Mouse (Mus musculus) cerebellum, adult 11-12 months (tissue): ENCODE data around the gene Rnf8.
"Not testable (repeated sequence)": the region's sequence is repeated elsewhere in the genome, so short reads cannot be mapped to it uniquely, and the experiment has no call there.

Experiments
- DNase-seq: peaks from one replicate; pipeline ENCODE4 v3.0.0; 2022

Gene Rnf8

DNA sequence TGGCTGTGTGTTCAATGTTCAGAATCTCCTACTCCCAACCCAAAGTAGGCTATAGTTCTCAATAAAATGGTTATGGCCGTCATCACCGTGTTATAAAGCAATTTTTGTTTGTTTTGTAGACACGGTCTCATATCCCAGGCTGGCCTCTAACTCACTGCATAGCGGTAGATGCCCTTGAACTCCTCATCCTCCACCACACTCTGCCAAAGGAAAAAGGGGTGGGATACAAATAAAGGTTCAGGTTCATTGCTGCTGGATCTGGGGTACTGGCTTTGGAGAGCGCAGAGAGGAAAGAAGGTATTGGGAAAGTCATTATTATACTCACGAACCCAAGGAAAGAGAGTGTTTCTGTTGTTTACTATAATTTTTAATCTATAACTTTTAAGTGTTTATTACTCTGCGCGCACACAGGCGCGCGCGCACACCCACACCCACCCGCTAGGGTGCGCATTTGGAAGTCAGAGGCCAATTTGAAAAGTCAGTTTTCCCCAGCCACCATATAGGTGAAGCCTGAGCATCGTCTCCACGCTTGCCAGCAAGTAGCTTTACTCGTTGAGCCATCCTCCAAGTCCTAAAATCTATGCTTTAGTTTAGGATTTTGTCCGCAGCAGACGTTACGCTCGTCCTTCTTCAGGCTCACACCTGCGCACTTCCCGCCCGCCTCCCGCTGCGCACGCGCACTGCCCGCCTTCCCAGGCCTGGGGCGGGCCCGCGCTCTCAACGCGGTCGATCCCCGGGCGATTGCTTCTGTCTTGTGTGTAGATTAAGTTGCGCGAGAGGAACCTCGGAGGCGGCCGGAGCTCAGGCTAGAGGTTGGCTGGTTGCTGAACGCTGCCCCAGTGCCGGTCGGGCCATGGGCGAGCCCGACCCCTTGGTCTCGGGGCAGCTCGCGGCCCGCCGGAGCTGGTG lies at the start of gene Rnf8, which contains the start of gene Gm28043:
TSS of gene Rnf8 (plus strand) at position 676 of the 909 bp plus-strand sequence.
TSS of gene Gm28043 (plus strand) at position 762 of the 909 bp plus-strand sequence.
- DNase-seq = peak; percentile 92

DNA sequence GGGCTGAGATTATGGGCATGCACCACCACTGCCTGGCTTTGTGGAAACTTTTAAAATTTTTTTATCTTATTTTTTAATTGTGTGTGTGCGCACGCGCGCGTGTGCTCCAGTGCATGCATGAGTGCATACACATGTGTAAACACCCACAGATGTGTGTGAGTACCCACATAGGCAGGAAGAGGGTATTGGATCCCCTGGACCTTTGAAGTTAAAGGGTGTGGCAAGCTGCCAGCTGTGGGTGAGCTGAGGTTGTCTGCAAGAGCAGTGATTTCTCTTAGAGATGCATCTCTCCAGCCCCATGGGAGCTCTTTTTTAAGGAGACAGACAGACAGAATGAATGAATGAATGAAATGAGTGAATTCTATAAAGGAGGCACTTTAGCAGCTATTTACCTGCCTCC lies 49.1 kb upstream of the Rnf8 start:
- no peak for DNase-seq

DNA sequence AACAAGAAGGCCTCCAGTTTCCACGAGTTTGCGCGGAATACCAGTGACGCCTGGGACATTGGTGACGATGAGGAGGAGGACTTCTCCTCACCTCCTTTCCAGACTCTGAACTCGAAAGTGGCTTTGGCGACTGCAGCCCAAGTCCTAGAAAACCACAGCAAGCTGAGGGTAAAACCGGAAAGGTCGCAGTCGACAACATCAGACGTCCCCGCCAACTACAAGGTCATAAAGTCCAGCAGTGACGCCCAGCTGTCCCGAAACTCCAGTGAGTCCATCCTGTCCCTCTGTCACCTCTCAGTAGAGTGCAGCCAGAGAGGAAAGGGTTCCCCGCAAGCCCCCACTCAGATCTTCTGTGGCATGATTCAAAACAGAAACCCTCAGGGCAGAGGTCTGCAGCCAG lies 46.2 kb upstream of the Rnf8 start:
- no peak for DNase-seq

DNA sequence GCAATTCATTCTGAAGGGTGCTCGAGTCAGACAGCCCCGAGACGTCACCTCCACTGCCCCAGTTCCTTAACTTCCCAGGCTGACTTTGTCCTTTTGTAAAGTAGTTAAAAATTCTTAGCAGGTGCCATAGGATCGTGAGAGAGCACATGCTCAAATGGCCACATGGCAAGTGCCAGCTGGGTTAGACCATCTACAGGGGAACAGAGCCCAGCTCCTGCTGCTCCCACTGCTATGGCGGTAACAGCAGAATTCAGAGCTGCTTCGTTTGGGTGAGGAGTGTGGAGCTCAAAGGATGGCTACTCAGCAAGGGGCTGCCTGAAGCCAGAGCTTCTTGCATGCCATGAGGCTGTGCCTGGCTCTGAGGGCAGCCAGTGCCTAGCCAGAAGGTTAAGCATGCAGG lies 44.8 kb upstream of the Rnf8 start:
- DNase-seq = no peak

DNA sequence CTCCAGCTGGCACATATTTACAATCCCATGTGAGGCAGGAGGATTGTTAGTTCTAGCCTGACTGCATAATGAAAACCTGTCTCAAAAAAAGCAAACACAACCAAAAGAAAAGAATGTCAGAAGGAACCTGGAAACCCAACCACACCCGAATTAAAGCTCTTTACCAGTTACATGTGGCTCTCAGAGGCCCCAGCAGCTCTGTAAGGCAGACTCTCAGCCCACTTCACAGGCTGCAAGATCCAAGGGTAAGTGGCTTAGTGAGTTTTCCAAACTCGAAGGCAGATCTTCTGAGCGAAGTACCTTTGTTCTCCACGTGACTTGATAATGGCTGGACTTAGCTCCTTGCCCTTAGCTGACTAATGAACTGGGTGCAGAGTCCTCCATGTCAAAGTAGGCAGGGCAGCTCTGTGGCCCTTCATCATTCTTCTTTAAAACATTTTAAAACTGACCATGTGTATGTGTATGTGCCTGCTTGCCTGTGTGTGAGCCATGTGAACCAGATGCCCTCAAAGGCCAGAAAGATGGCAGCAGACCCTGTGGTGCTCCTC lies 34.9 kb upstream of the Rnf8 start:
- DNase-seq = no peak

DNA sequence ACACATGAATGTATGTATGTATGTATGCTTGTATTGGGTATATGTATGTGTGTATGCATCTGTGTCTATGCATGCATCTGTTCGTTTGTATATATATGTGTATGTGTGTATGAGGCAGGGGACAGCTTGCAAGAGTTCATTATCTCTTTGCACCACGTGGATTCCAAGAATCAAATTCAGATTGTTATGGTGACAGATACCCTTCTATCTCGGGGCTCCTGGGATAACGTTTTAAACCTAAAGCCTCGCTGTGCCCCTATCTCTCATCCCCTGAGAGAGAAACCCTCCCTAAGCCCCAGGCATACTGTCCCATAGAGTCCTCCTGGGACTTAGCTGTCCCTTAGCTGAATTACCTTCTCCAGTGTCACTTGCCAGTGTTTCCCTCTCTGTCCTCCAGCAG lies 31.0 kb upstream of the Rnf8 start:
- DNase-seq = no peak

DNA sequence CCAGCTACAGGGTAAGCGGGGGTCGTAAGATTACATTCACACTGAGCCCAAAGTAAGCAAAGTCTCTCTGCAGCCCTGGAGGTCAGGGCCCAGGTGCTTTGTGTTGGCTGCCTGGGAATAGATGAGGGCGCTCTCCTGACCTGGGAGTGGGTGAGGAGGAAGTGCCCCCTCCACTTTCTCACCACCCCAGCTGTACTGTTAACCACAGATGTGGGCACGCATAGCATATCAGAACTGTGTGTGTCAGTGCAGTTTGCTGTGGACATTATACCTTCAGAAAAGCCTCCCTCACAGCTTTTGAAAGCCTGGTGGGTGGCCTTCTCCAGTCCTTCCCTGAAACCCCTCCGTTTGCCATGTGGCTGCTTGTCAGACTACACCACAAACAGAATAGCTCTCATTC lies 30.3 kb upstream of the Rnf8 start:
- DNase-seq = no peak

DNA sequence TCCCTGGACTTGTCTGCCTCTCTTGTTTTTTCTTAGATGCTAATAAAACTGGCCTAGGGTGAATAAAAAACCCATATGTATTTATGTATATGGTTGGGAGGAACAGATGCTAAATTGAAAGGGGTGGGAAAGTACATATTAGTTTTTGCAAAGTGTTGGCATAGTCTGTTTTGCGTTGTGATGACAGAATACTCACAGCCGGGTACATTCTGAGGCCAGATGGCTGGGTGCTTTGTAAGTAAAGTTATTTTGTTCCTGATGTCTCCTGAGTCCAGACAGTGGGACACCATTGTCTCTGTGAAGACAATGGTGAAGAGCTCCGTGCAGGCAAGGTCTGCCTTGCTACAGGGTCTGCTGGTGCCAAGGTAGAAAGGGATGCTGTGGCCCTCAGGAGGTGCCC lies 29.9 kb upstream of the Rnf8 start:
- DNase-seq = no peak

DNA sequence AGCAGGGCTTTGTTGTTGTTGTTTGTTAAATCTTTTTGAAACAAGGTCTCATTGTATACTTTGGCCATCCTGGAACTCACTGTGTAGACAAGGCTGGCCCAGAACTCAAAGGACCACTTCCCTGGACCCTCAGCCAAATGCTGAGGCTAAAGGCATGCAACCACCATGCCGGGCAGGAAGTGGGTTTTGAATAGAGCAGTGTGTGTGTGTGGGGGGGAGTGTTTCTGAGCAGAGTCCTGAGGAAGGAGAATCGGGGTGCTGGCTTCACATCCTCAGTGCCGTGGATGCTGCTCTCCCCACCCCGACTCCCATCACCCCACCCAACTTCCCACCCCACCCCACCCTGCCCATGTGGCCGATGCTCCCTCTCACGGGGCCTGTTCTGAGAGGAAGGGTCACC lies 29.1 kb upstream of the Rnf8 start:
- DNase-seq = no peak

DNA sequence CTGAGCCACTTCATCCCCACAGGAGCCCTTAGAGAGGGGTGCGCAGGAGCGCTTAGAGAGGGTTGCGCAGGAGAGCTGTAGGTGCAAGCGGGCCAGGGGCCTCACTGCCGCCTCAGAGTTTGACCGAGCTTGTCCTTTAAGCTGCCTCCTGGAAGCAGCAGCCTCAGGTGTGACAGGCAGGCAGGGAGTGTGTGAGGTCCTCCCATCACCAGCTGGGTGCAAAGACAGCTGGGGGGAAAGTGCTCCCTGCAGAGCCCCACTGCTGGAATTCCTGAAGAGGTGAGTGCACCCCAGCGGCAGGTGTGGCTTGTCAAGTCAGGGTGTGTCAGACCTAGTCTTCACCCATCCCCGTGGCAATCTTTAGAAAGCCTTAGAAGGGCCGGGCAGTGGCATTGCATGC lies 27.7 kb upstream of the Rnf8 start:
- DNase-seq = no peak

DNA sequence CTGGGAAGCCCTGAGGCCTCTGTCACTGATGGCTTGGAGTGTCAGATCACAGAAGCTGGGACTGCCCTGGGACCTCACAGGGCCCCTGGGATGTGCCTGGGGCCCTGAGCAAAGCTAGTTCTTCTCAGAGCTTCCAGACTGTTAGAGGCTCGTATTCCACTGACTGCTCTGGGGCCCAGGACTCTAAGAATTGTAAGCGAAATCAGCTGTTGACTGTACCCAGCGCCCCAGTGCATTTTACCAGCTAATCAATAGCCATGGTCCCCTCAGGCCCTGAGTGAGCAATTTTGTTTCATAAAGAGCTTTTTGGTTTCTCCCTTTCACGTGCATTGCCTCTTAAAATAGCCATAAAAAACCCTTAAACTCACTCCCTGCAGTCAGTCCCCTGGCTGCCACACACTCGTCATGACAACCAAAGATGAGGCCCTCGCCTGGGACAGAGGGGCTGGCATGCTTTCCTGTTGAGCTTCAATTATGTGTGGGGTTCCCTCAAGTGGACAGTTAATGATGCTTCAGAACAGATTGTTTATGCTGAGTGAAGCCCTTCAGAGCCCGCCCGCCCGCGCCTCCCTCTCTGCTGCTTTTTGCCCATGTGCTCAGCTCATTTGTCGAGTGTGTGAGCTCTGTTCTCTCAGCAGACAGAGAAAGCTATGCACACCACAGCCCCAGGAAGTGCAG lies 25.2 kb upstream of the Rnf8 start:
- DNase-seq = no peak

DNA sequence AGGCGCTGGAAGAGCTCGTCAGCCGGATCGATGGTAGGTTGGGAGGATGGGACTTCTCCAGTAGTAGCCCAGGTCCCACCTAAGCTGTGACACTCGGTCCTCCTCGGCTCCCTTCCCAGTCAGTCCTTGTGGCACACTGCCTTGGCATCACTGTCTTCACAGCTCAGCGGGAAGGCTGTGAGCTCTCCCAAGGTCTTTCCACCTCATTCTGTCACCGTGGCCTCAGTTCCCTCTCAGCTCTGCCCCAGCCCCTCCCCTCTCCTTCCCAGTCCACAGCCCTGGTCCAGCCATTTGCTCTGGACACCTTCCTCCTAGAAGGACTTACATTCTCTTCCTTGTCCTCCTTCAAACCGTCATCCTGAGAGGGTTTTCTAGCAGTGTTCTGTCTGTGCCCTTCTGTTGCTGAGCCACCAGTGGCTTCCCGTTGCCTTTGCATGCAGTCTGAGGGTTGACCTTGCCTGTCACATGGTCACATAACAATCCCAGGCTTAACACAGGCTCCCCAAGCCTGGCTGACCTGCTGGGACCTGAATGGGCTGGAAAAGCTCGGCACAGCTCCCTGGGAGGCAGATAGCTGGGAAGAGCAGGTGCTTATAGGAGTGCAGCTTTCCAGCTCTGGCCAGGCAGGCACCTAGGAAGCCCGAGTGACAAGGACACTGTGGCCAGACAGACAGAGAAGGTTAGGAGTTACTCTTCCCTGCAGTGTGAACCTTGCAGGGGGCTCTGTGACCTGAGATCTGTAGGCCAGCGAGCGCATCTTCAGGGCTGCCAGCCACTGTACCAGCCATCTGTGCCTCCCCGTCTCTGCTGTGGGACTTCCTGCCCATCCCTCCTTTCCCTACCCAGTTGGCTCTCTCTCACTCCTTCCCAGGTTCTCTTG lies 18.5 kb upstream of the Rnf8 start:
- peak; percentile 77 for DNase-seq

DNA sequence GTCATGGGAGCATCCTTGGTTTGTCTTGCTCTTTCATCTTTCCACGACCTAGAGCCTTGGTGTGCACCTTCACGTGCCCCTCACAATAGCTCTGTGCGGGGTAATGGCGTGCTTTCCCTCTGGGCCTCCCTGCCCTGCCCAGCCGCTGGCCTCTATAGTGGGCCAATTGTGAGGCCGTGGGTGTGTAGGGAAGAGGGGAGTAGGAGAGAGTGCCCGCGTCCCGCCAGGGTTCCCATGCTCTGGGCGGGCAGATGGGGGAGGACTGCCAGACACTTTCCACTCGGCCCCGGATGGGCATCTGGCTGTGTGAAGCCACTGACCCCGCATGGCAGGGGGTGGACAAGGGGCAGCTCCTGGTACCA lies 17.8 kb upstream of the Rnf8 start:
- DNase-seq = no peak

DNA sequence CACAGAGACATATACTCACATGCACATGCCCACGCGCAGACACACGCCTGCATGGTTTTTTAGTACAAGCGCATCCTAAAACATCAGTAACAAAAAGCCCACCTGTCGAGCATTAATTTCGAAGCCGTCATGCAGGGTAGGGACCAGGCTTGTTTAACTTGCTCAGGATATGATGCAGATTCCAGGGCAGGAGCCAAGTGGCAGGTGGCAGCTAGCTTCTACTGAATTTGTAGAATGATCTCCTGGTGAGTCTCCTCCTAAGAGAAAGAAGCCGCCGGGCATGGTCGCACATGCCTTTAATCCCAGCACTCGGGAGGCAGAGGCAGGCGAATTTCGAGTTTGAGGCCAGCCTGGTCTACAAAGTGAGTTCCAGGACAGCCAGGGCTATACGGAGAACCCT lies 15.5 kb upstream of the Rnf8 start:
- peak; percentile 47 for DNase-seq

DNA sequence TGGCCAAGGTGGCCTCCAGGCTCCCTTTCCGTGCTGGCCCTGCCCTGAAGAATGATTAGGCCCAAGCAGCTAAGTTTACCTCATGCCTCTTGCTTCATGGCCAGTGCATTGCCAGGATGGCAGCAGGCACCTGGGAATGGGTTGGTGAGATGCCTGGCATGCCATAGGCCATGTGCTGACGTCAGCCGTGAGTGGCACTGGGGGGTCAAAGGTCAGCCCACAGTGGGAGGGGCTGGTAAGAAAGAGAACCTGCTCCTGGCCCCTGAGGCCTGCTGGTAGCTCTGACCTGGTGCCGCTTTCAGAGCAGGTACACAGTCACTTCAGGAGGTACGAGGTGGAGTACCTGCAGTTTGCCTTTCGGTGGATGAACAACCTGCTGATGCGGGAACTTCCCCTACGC lies 15.1 kb upstream of the Rnf8 start:
- DNase-seq = peak; percentile 45

DNA sequence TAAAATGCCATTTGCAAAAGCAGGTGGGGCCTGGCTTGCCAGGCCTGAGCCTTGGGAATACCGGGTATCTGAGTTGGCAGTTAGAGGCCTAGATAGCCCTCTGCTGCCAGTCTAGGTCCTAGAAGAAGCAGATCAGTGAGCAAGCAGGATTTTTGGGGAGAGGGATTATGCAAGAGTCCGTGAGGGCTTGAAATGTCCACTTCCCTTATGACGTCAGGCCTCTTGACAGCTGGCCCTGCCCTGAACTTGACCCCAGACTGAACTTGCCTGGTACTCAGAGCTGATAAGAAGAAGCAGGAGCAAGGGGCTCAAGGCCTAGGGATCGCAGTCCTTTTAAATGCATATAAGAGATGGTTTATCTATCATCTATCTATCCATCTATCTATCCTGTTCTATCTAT lies 13.2 kb upstream of the Rnf8 start:
- DNase-seq = no peak

DNA sequence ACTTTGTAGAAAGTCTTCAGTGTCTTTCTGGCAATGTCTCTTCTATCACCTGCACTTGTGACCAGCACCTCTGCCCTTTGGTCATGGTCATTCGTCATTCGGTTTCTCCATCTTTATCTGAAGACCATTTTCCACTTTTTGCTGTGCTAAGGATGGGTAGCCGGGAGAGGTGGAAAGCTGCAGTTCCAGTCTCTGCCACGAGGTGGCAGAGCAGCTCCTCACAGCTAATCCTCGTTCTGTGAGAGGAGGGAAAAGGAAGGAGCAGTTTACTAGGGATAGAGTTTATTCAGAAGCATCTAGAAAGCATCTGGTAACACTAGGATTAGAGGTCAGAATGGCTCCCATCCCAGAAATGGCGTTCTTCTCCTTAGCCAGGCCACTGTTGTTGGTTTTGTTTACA lies 11.3 kb upstream of the Rnf8 start:
- DNase-seq = peak; percentile 70

DNA sequence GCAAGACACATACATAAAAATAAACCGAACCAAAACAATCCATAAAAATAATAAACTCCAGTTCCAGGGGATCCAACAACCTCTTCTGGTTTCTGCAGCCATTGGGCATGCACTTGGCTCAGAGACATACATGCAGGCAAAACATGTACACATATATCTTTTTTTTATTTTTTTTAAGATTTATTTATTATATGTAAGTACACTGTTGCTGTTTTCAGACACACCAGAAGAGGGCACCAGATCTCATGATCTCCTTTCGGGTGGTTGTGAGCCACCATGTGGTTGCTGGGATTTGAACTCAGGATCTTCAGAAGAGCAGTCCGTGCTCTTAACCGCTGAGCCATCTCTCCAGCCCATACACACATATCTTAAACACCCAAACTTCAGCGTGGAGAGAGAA lies 1.1 kb upstream of the Rnf8 start:
- not testable (repeated sequence) for DNase-seq

DNA sequence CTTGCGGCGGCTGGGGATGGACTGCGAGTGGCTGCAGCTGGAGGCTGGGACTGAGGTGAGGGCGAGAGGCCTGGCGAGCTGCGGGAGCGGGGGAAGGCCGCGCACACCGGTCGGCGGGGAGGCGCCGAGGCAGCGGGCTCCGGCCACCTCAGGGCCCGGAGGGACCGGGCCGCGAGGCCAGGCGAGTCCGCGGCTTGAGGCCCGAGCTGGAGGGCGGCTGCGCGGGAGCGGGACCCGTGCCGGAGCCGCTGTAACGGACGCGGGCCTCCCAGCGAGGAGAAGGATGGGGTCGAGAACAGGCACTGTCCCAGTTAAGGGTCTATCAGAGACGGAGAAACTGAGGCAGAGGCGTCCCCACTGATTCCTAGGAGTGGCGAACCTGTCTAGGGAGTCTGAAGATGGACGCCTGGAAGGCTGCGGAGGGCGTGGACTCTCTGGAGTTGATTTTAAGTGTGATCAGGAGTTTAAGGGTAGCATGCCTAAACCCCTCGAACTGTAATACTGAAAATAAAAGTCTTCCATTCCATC lies 498 bp downstream of the Rnf8 start:
- DNase-seq = no peak

DNA sequence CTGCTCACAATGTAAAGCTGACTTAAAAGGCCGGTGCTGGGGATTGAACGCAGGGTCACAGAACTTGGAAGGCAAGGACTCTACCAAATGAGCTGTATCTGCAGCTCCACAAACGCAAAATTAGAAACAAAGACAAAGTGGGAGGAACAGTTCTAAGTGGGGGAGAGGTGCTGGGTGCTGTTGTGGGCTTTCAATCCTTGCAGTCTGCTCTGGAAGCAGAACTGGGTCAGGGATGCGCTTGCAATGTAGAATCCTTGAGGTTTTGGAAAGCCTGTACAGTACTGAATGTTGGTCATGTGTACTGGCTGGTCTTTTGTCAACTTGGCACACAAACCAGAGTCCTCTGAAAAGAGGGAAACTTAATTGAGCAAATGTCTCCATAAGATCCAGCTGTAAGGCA lies 1.0 kb downstream of the Rnf8 start:
- no peak for DNase-seq

DNA sequence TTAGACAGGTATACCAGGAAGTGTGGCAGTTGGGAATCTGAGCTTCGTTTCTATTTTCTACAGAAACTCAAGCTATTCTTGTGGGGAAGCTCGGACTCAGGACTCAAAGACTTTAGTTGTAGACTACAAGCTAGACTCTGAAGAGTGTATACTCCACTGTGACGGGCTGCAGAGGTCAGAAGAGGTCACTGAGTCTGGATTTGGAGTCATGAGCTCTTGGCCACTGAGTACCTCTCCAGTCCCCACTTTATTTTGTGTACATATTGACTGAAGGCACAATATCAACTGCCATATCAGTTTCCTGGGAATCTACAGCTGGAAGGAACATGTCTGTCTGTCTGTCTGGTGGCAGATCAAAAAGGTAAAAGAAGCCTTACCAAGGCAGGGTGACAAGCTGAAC lies 4.6 kb downstream of the Rnf8 start:
- no peak for DNase-seq

DNA sequence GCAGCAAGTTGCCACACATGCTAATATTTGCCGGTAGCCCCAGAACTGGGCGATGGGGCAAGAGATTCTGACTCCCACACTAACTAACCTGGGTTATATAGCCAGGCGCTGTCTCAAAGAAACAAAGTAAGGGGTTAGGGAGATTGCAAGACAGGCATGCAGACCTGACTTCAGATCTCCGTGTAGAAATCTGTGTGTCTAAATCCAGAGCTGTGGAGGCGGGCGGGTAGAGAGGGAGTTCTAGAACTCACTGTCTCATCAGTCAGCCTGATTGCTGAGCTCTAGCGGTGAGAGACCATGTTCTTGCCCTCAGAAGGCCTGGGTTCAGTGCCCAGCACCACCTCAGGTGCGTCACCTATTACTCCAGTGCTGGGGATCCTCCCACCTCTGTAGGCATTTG lies 8.9 kb downstream of the Rnf8 start:
- no peak for DNase-seq

DNA sequence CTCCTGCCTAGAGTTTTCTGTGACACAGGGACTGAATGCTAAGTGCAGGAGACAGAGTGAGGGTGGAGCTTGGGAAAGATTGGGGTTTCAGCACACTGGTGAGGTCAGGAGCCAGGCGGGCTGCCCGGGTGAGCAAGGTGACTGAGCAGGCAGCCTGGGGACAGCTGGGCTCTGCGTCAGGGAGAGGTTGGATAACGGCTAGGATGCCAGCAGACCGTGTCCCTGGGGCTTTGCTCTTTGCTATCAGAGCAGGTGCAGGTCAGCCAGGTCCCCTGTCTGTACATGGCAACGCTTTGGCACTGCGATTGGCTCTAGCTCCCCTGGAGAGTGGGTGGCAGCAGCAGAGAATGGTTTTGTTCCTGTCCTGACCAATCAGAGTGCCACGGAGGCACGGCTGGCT lies 12.7 kb downstream of the Rnf8 start:
- DNase-seq = no peak
